Mouse (Mus musculus) neural tube, embryonic 11.5 days (tissue): ENCODE measurements around the gene C8b. TPM values are rescaled to one million over a fixed set of nuclear protein-coding genes. Genes with fewer than 3 reads are reported as not detected.
A peak's percentile ranks its signal among the peaks of the same experiment; 100 is the strongest.

Experiments used
- ATAC-seq: fragments of 200-750 bp; cut with Nextera tagmentation; 2 replicates; pipeline ENCODE4 v1.8.0; 2017; ENCODE audit warnings: moderate number of reproducible peaks, mild to moderate bottlenecking, moderate TSS enrichment, moderate library complexity; ENCODE audit not compliant: insufficient read depth, low FRiP score, low TSS enrichment
- DNase-seq: peaks from one replicate; pipeline ENCODE4 v3.0.0-alpha.2; 2015; ENCODE audit warnings: low spot score
- H3K27ac ChIP-seq: fragments of 300-500 bp; sonication (generic); 2 replicates; pipeline ENCODE4 v1.5.1; 2014; ENCODE audit warnings: low read depth, mild to moderate bottlenecking, low read length
- H3K27me3 ChIP-seq: fragments of 300-500 bp; sonication (generic); 2 replicates; pipeline ENCODE4 v1.6.1; 2014; ENCODE audit warnings: mild to moderate bottlenecking, low read length, mixed read lengths; ENCODE audit not compliant: control insufficient read depth, insufficient read depth
- H3K36me3 ChIP-seq: fragments of 300-500 bp; sonication (generic); 2 replicates; pipeline ENCODE4 v1.6.1; 2014; ENCODE audit warnings: mild to moderate bottlenecking, low read length, moderate library complexity, mixed read lengths; ENCODE audit not compliant: control insufficient read depth, insufficient read depth
- H3K4me1 ChIP-seq: fragments of 300-500 bp; sonication (generic); 2 replicates; pipeline ENCODE4 v1.6.1; 2014; ENCODE audit warnings: low read length, mixed read lengths; ENCODE audit not compliant: control insufficient read depth, insufficient read depth
- H3K4me2 ChIP-seq: fragments of 300-500 bp; sonication (generic); 2 replicates; pipeline ENCODE4 v1.6.1; 2014; ENCODE audit warnings: low read depth, mild to moderate bottlenecking, moderate library complexity
- H3K4me3 ChIP-seq: fragments of 300-500 bp; sonication (generic); 2 replicates; pipeline ENCODE4 v1.5.1; 2014; ENCODE audit warnings: low read depth, low read length
- H3K9ac ChIP-seq: fragments of 300-500 bp; sonication (generic); 2 replicates; pipeline ENCODE4 v1.6.1; 2014; ENCODE audit warnings: mild to moderate bottlenecking, low read length
- H3K9me3 ChIP-seq: fragments of 300-500 bp; sonication (generic); 2 replicates; pipeline ENCODE4 v1.6.1; 2016; ENCODE audit warnings: low read length; ENCODE audit not compliant: control insufficient read depth
- WGBS: fragments of 180-500 bp; shearing (Covaris S2); extraction: QIAGEN DNeasy Blood & Tissue Kit; methylation state at CpG from one replicate; pipeline ENCODE4 v1.1.7; 2014; 5-methylcytosine and 5-hydroxymethylcytosine counted together
- polyA plus RNA-seq: library from polyadenylated mRNA; unstranded; fragments of >200 nt; fragmentation: Nextera tagmentation; extraction: Ambion mirVana; gene quantifications from 2 replicates; pipeline ENCODE4 v1.2.1, GENCODE M21; 2014

C8b gene
- polyA plus RNA-seq, 1 experiment from 2014 or later: 0.13 TPM

DNA sequence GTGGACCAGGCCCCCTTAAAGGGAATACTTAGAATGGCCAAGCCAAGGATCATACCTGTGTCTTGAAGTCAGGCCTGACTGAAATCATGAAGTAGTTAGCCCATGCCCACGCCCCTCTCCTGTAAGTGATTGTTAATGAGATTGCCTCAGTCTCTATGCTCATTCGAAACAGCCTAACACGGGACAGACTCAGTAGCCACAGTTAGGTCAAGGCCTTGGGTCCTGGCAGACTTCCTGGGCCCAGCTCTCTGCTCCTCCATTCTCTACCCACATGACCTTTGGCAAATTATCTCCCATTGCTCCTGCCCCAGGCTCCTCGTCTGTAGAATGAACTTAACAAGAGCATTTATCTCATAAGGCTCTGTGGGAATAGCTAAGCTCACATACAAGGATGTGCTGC is 52.9 kb downstream of the C8b start:
- Histone ChIP-seq H3K36me3 (no peaks in the 10 kb centered on the region), H3K4me1 (no peaks in the 10 kb centered on the region), H3K9me3 (no peaks in the 10 kb centered on the region), H3K27me3 (no peaks in the 10 kb centered on the region), H3K4me3 (no peak overlapping the region), H3K27ac (no peak overlapping the region), H3K4me2 (no peak overlapping the region), H3K9ac (no peak overlapping the region)
- ATAC-seq: no peak
- DNase-seq: no peak
- 80% methylated on average over 4 of the region's 4 CpGs for WGBS

DNA sequence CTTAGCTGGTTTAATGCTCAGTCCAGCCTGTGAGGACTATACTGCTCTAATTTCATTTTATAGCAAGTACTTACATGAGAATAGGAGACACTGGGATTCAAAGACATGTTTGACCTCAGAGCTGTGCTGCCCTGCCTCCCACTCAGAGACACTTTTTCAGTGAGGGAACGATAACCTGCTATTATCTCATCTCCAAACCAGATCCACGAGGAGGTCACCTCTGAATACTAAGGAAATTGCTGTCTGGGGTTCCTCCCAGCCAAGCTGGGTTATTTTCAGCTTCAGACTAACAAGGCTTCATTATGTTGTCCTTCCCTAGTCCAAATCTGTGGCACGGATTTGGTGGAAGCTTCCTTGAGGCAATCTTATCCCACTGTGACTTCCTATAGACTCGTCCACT is 53.8 kb downstream of the C8b start:
- Histone ChIP-seq H3K4me2 (no peak overlapping the region), H3K9ac (no peak overlapping the region), H3K36me3 (no peaks in the 10 kb centered on the region), H3K9me3 (no peaks in the 10 kb centered on the region), H3K4me1 (no peaks in the 10 kb centered on the region), H3K27me3 (no peaks in the 10 kb centered on the region), H3K4me3 (no peak overlapping the region), H3K27ac (no peak overlapping the region)
- DNase-seq (no peak), ATAC-seq (no peak)
- WGBS: 79% methylated on average over 4 of the region's 4 CpGs

DNA sequence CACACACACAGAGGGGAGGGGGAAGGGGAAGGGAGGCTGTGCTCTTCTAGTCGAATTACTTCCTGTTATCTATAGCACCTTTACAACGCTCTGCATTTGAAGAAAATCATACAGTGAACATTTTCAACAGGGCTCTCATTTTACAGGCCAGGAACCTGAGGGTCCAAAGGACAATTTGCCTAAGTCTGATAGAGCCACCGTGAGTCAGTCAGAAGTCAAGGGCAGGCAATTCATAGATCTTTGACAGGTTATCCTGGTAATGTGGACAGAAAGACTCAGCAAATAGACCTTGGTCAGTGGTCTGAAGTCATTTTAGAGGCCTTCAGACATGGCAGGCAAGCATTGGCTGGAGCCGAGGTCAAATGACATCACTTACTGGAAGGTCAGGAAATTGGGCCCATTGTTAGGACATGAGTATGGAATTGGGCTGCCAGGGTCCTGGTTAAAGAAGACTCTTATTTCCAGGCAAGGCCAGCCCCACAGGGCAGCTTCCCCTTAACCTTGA is 57.5 kb downstream of the C8b start:
- Histone ChIP-seq H3K36me3 (no peaks in the 10 kb centered on the region), H3K9ac (no peak overlapping the region), H3K27me3 (no peaks in the 10 kb centered on the region), H3K4me1 (no peaks in the 10 kb centered on the region), H3K4me3 (no peak overlapping the region), H3K9me3 (no peaks in the 10 kb centered on the region), H3K4me2 (no peak overlapping the region), H3K27ac (no peak overlapping the region)
- WGBS: 81% methylated on average over 4 of the region's 4 CpGs
- no peak for DNase-seq
- no peak for ATAC-seq

DNA sequence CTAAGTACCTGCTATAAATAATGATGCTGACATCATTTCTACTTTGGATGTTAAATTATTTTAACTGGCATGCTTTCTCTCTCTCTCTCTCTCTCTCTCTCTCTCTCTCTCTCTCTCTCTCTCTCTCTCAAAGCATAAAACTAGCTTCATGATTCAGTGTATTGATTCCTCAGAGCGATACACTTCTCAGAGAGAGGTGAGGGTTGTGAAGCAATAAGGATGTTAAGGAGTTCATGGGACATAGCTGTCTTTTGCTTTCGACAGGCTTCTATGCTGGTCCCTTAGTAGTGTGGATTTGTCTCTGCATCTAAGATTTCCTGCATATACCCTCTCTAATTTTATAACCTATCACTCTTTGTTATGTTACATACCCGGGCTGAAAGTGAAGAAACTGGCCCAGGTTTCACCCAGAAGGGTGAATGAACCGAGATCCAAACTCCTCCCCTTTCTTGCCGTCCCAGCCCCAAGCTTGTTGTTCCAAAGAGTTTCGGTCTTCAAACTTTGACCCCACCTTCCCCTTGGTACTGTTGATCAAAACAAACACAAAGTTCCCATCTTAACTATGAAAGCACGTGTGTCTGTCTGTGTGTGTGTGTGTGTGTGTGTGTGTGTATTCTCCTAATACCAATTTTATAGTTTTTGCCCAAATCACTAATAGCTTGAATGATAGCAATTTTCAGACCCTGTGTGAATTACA is 58.4 kb downstream of the C8b start:
- WGBS: 76% methylated on average over 7 of the region's 7 CpGs

DNA sequence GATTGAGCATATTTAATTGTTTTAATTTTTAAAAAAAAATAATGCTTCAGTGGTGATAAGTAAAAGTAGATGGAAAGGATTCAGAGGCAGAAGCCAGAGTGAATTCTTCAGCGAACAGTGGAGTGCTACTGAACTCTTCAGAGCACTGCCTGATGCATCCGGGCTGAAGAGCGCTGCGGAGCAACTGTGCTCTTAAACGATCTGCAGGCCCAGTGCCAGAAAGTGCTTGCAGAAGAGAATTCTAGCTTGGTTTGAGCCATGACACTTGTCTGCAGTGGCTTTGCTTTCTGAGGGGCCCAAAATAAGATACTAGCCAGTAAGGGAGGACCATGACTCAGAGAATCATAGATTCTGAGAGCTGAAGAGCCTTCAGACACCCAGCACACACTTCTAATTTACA is 62.8 kb downstream of the C8b start:
- H3K4me1 ChIP-seq: no peaks in the 10 kb centered on the region
- no peak for DNase-seq
- H3K9ac ChIP-seq: no peak overlapping the region
- H3K9me3 ChIP-seq: no peaks in the 10 kb centered on the region
- no peak for ATAC-seq
- H3K36me3 ChIP-seq: no peaks in the 10 kb centered on the region
- H3K27me3 ChIP-seq: no peaks in the 10 kb centered on the region
- no peak overlapping the region for H3K4me3 ChIP-seq
- H3K27ac ChIP-seq: no peak overlapping the region
- 95% methylated on average over 5 of the region's 5 CpGs for WGBS
- no peak overlapping the region for H3K4me2 ChIP-seq

More for the DNA sequence above, 58.4 kb downstream of the C8b start:
- no peak overlapping the region for H3K27ac ChIP-seq
- H3K4me3 ChIP-seq: no peak overlapping the region
- no peak for DNase-seq
- H3K36me3 ChIP-seq: no peaks in the 10 kb centered on the region
- H3K27me3 ChIP-seq: no peaks in the 10 kb centered on the region
- H3K9me3 ChIP-seq: no peaks in the 10 kb centered on the region
- H3K4me1 ChIP-seq: no peaks in the 10 kb centered on the region
- ATAC-seq: no peak
- no peak overlapping the region for H3K4me2 ChIP-seq
- H3K9ac ChIP-seq: no peak overlapping the region

DNA sequence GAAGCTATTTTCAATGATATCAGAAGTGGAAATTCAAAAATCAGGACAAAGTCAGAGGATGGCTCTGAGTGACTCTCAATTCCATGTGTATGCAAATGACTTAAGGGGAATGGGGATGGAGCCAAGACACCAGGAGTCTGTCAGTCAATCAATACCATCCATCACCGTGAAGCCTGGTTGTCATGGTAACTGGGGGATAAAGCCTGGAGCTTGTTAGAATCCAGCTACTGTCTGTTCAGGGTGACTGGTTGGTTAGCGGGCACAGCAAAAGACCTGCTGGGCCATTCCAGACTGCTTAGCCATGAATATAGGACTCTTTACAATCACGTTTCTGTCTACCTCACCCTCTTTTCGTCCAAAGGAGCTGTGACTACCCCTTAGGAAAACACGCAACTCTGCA is 69.0 kb downstream of the C8b start:
- peak; percentile 28 for DNase-seq
- Histone ChIP-seq H3K4me1 (no peaks in the 10 kb centered on the region), H3K4me2 (no peak overlapping the region), H3K9ac (no peak overlapping the region), H3K27me3 (no peaks in the 10 kb centered on the region), H3K36me3 (no peaks in the 10 kb centered on the region), H3K9me3 (no peaks in the 10 kb centered on the region), H3K27ac (no peak overlapping the region), H3K4me3 (no peak overlapping the region)
- 30% methylated on average over 5 of the region's 5 CpGs for WGBS
- peak; percentile 65 for ATAC-seq

DNA sequence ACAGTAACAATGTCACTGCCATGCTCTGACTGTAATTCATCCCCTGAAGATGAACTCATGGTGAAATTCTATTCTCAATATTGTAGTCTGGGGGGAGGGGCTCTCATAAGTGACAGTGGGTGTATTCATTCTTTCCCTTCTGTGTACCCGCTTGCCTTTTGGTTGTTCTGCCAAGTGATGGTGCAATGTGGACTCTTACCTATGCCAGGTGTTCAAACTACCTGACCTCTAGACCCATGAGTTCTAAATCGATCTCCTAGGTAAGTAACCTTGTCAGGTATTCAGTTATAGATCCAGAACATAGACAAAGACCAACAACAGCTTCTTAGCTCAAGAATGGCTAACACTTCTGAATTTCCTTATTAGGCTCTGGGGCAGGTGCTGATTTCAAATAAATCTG is 72.2 kb downstream of the C8b start:
- Histone ChIP-seq H3K27me3 (no peaks in the 10 kb centered on the region), H3K27ac (no peak overlapping the region), H3K4me2 (no peak overlapping the region), H3K4me1 (no peaks in the 10 kb centered on the region), H3K9ac (no peak overlapping the region), H3K4me3 (no peak overlapping the region), H3K9me3 (no peaks in the 10 kb centered on the region), H3K36me3 (no peaks in the 10 kb centered on the region)
- ATAC-seq (no peak), DNase-seq (no peak)
- WGBS: 91% methylated on average over 2 of the region's 2 CpGs

DNA sequence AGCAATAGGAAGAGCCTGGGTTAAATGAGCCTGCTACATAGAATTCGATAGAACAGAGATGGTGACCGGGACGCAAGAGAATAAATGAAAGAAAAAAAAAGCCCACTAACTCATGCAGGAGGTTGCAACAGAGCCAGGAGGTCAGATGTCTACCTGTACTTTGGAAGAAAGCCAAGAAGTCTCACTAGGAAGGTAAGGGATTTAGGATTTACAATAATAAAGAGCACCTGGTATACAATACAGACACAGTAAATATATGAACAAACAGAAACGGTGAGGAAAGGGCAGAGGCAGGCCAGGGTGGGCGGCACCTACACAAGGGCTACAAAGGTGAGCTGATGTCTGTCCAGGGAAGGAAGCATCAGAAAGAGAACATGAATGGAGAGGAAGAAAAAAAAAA is 76.1 kb downstream of the C8b start:
- Histone ChIP-seq H3K4me3 (no peak overlapping the region), H3K27ac (no peak overlapping the region), H3K9me3 (no peaks in the 10 kb centered on the region), H3K36me3 (no peaks in the 10 kb centered on the region), H3K9ac (no peak overlapping the region), H3K4me2 (no peak overlapping the region), H3K27me3 (no peaks in the 10 kb centered on the region), H3K4me1 (no peaks in the 10 kb centered on the region)
- DNase-seq (no peak), ATAC-seq (no peak)
- WGBS: 92% methylated on average over 5 of the region's 5 CpGs

DNA sequence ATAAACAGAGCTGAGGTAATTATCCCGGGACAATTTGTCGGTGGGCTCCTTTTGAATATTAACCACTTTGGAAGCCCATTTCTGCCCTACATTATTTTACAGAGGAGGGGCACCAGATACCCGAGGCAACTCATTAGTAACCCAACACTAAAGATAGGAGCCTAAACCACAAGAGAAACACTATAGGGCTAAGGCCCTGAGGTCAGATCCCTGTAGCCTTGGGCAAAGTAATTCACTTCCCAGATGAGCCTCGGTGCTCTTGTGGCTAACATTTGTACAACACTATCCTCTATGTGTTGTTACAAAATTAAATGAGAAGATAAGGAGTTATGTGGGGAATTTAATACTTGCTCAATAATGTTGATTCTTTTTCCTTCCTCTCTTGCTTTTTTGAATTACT is 77.4 kb downstream of the C8b start:
- H3K4me3 ChIP-seq: no peak overlapping the region
- ATAC-seq (no peak), DNase-seq (peak; percentile 15)
- H3K4me1 ChIP-seq: no peaks in the 10 kb centered on the region
- no peak overlapping the region for H3K4me2 ChIP-seq
- H3K27ac ChIP-seq: no peak overlapping the region
- H3K9me3 ChIP-seq: no peaks in the 10 kb centered on the region
- no peaks in the 10 kb centered on the region for H3K27me3 ChIP-seq
- H3K9ac ChIP-seq: no peak overlapping the region
- 48% methylated on average over 4 of the region's 4 CpGs for WGBS
- H3K36me3 ChIP-seq: no peaks in the 10 kb centered on the region
